Mouse (Mus musculus): ENCODE results near the gene Ust. TPM values are rescaled to one million over a fixed set of nuclear protein-coding genes. Genes with fewer than 3 reads are reported as not detected.

Ust gene
- 19.3 and 21.9 TPM in 2 replicates for polyA plus RNA-seq (2021; fragmentation: Nextera tagmentation)
- long read RNA-seq, experiment 1, full-length matches to known transcripts = 2 of 17 reads
- long read RNA-seq, experiment 1, partial matches to known transcripts = 2 of 17 reads
- long read RNA-seq, experiment 1, other reads (novel, unspliced or antisense) = 13 of 17 reads
- long read RNA-seq, experiment 2, full-length matches to known transcripts = 10 of 43 reads
- long read RNA-seq, experiment 2, partial matches to known transcripts = 4 of 43 reads
- long read RNA-seq, experiment 2, other reads (novel, unspliced or antisense) = 29 of 43 reads

DNA sequence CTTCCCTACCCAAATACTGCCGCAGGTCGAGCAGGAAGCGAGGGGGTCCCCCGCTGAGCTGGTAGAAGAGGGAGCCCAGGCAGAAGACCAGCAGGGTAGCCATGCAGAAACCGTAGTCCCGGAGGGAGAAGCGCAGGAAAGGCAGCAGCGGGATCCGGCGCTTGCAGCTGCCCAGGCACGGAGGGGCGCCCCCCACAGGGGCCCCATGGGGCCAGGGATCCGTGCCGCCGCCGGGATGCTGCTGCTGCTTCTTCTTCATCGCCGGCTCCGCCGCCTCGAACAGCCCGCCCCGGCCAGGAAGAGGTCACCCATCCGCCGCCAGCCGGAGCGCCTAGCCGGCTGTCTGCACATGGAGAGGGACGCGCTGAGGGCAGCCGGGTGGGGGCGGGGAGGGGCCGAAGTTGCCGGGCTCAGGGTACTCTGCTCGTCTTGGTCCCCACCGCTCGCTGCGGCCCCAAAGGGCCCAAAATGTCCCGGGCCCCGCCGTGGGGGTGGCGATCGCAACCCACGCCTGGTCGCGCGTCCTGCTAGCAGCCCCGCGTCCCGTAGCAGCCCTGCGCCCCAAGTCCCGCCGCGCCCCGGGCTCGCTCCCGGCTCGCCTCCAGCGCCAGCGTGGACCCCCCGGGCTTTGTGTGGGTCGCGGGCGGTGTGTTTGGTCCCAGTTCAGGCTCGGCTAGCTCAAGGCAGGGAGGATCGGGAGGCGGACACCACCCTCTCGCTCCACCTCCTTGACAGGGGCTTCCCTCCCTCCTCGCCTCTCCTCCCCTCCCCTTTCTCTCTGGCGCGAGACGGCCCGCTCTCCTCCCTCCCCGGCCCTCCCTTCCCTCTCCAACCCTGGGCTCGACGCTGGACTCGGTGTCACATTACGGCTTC is at the start of gene Ust:
Gene Ust (minus strand): TSS at position 685 of the 873 bp plus-strand sequence.

